Mouse (Mus musculus) v-Abl transformed pro-B cells (cell line): ENCODE measurements around the gene Kel.

Experiments
- in situ Hi-C, 2 experiments: fragments of 400-800 bp; cut with MboI; formaldehyde crosslinking; loops; one replicate each; pipeline ENCODE4 v1.15.1; 2025; ENCODE audit not compliant: unreplicated experiment in 2 of 2

Gene Kel

GRCm38 (mm10) chr6:41653173-41653572 is 51.0 kb downstream of the Kel start:
- in situ Hi-C loops: no loop called here

GRCm38 (mm10) chr6:41646672-41647071 is 57.5 kb downstream of the Kel start:
- in situ Hi-C loops: no loop called here

- in situ Hi-C loops: no loop called here
Observed at GRCm38 (mm10) chr6:41646220-41646619, 57.9 kb downstream of the Kel start.

GRCm38 (mm10) chr6:41643227-41643626 is 60.9 kb downstream of the Kel start:
- in situ Hi-C loops: no loop called here

- in situ Hi-C loops: no loop called here
Observed at GRCm38 (mm10) chr6:41642765-41643164, 61.4 kb downstream of the Kel start.

GRCm38 (mm10) chr6:41641173-41641866 is 62.8 kb downstream of the Kel start:
- in situ Hi-C loops: no loop called here

GRCm38 (mm10) chr6:41640449-41640848 is 63.7 kb downstream of the Kel start:
- in situ Hi-C loops: no loop called here

GRCm38 (mm10) chr6:41637927-41638506 is 66.1 kb downstream of the Kel start:
- in situ Hi-C loops: no loop called here

GRCm38 (mm10) chr6:41637393-41637792 is 66.7 kb downstream of the Kel start:
- in situ Hi-C loops: no loop called here
